Mouse (Mus musculus) C2C12 (cell line): Measurements from ENCODE around the gene Rcc1.
"Not testable (repeated sequence)": the region's sequence is repeated elsewhere in the genome, so short reads cannot be mapped to it uniquely, and the experiment has no call there.

Experiments used
- CTCF ChIP-seq: IDR thresholded peaks from one replicate; pipeline ENCODE4 v1.5.1; 2011; ENCODE audit not compliant: control insufficient read depth, insufficient read depth, insufficient read length
- FOSL1 ChIP-seq: IDR thresholded peaks from one replicate; pipeline ENCODE4 v1.8.0; 2011; ENCODE audit warnings: mild to moderate bottlenecking, low read length; ENCODE audit not compliant: poor library complexity, insufficient read depth, severe bottlenecking
- USF1 ChIP-seq: IDR thresholded peaks from one replicate; pipeline ENCODE4 v1.6.1; 2011; ENCODE audit warnings: low read depth, mild to moderate bottlenecking, control low read depth, moderate library complexity

GRCm38 (mm10) chr4:132303484-132303883 lies 49.9 kb downstream of the Rcc1 start:
- TF ChIP-seq CTCF, FOSL1, USF1: not testable (repeated sequence)
